Mouse (Mus musculus): ENCODE results near the gene Osgin1. TPM values are rescaled to one million over a fixed set of nuclear protein-coding genes. Genes with fewer than 3 reads are reported as not detected.

Gene Osgin1
- total and polyA plus RNA-seq, 3 experiments, result 3.9 to 7.2 (median 5.5) TPM

DNA sequence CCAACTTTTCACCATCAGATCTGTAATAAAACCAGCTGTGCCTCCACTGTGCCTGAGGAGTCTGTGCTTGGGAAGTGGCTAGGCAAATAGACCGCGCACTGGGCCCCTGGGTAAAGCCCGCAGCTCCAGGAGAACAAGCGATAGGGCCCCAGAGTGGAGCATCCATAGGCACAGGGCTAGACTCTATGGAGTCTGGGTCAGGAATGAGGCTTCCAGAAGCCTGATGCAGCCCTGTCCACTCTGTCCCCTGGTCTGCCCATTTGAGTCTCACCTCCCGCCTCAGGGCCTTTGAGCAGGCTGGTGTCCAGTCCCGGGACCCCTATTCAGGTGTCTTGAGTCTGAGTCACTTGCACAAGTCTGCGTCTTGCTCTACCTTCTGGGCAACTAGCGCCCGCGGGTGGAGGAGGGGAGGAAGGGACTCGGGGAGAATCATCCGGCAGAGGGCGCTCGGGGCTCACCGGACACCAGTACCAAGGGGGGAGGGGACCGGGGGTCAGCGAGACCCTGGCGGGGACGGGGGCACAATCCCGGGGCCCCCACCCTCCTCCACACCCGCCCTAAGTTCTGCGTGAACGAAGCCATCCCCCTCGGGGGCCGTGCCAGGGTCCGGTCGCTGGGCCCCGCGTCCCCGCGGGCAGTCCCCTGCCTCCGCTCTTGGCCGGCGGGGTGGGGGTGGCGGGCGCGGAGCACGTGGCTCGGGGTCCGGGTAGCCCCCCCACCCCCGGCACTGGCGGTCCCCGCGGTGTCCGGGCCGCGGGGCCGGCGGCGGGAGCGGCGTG is 12.5 kb downstream of the Osgin1 start, which contains the start of gene Necab2:
Necab2 (plus strand) TSS at position 509 of the 779 bp plus-strand sequence.
- TF ChIP-seq POLR2A (IDR thresholded peaks at IDR 0.05; ENCODE audit: insufficient read depth, low read depth, low read length) (no peak), CTCF (IDR thresholded peaks at IDR 0.05) (peak; percentile 72), EP300 (IDR thresholded peaks at IDR 0.05; ENCODE audit: insufficient read depth, low read depth, low read length) (0 out of 2 replicates have a peak, but pooled peaks have one; percentile 24)
- peak within 1 kb of the TSS; percentile 33; the same call in 1 of the 2 replicates for H3K4me3 ChIP-seq
- 3% methylated on average over 43 of the region's 52 CpGs for WGBS
- H3K79me2 ChIP-seq (replicated peaks; ENCODE audit: control insufficient read depth, insufficient read depth, low read length), result no peaks in the 10 kb centered on the region
- DNase-seq, result peak; percentile 70 to 85
- peaks cover 6% of the 10 kb centered on the region for H3K27me3 ChIP-seq (ENCODE audit: control insufficient read depth, insufficient read depth, low read length)
- H3K4me1 ChIP-seq (ENCODE audit: control insufficient read depth, insufficient read depth, low read length), result no peaks in the 10 kb centered on the region
- intact Hi-C loops (cut with DNase I), result loop anchor here (2.0 kb wide), 1 partner anchor 158 kb away; the partner anchor contains the start of gene Taf1c
- H3K27ac ChIP-seq, result no peak within 1 kb of the TSS
- H3K9ac ChIP-seq (ENCODE audit: low read depth, low read length), result no peak within 1 kb of the TSS
- H3K36me3 ChIP-seq (ENCODE audit: control insufficient read depth, insufficient read depth, low read length), result no peaks in the 10 kb centered on the region

- Histone ChIP-seq H3K9ac (ENCODE audit: low read depth, low read length) (no peak overlapping the region), H3K4me1 (ENCODE audit: control insufficient read depth, insufficient read depth, low read length) (no peaks in the 10 kb centered on the region), H3K27me3 (ENCODE audit: control insufficient read depth, insufficient read depth, low read length) (peaks cover 6% of the 10 kb centered on the region), H3K36me3 (ENCODE audit: control insufficient read depth, insufficient read depth, low read length) (no peaks in the 10 kb centered on the region), H3K27ac (no peak overlapping the region), H3K4me3 (no peak overlapping the region), H3K79me2 (replicated peaks; ENCODE audit: control insufficient read depth, insufficient read depth, low read length) (no peaks in the 10 kb centered on the region)
- no peak for TF ChIP-seq EP300 (IDR thresholded peaks at IDR 0.05; ENCODE audit: insufficient read depth, low read depth, low read length)
- no peak for TF ChIP-seq POLR2A (IDR thresholded peaks at IDR 0.05; ENCODE audit: insufficient read depth, low read depth, low read length)
- no peak for TF ChIP-seq CTCF (IDR thresholded peaks at IDR 0.05)
- 2% methylated on average over 73 of the region's 80 CpGs for WGBS
- DNase-seq, result no peak
- intact Hi-C loops (cut with DNase I), result loop anchor here (2.0 kb wide), 1 partner anchor 158 kb away; the partner anchor contains the start of gene Taf1c
Observed at GRCm38 (mm10) chr8:119446990-119447780, 13.3 kb downstream of the Osgin1 start.

- TF ChIP-seq POLR2A (IDR thresholded peaks at IDR 0.05; ENCODE audit: insufficient read depth, low read depth, low read length) (no peak), CTCF (IDR thresholded peaks at IDR 0.05) (no peak), EP300 (IDR thresholded peaks at IDR 0.05; ENCODE audit: insufficient read depth, low read depth, low read length) (no peak)
- no peak overlapping the region for H3K9ac ChIP-seq (ENCODE audit: low read depth, low read length)
- no peaks in the 10 kb centered on the region for H3K36me3 ChIP-seq (ENCODE audit: control insufficient read depth, insufficient read depth, low read length)
- no peak overlapping the region for H3K27ac ChIP-seq
- intact Hi-C loops (cut with DNase I), result loop anchor here (2.0 kb wide), 1 partner anchor 157 kb away; the partner anchor contains the start of gene Taf1c
- 5% methylated on average over 16 of the region's 17 CpGs for WGBS
- no peaks in the 10 kb centered on the region for H3K79me2 ChIP-seq (replicated peaks; ENCODE audit: control insufficient read depth, insufficient read depth, low read length)
- peaks cover 6% of the 10 kb centered on the region for H3K27me3 ChIP-seq (ENCODE audit: control insufficient read depth, insufficient read depth, low read length)
- H3K4me1 ChIP-seq (ENCODE audit: control insufficient read depth, insufficient read depth, low read length), result no peaks in the 10 kb centered on the region
- no peak overlapping the region for H3K4me3 ChIP-seq
- DNase-seq, result no peak
Observed at GRCm38 (mm10) chr8:119447781-119448170, 13.9 kb downstream of the Osgin1 start.

DNA sequence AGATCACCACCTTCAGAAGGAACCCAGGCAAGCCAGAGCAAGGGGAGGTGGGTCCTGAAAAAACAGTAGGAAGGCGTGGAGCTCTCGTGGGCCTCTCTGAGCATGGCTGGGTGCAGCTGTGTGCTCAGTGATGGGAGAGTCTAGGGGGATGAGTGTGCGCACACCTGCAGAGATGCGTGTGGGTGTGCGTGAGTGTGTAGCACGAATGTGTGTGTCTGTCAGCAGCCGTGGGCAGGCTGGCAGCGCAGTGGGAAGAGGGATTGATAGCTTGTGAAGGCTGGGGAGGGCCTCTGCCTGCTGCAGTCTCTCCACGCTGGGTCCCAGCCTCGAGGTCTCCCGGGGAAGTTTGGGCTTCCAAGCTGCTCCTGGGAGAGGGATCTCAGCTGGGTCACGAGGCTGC is 15.7 kb downstream of the Osgin1 start:
- no peak for TF ChIP-seq EP300 (IDR thresholded peaks at IDR 0.05; ENCODE audit: insufficient read depth, low read depth, low read length)
- no peak for TF ChIP-seq POLR2A (IDR thresholded peaks at IDR 0.05; ENCODE audit: insufficient read depth, low read depth, low read length)
- no peak for TF ChIP-seq CTCF (IDR thresholded peaks at IDR 0.05)
- intact Hi-C loops (cut with DNase I), result no loop called here
- Histone ChIP-seq H3K4me1 (ENCODE audit: control insufficient read depth, insufficient read depth, low read length) (no peaks in the 10 kb centered on the region), H3K4me3 (no peak overlapping the region), H3K79me2 (replicated peaks; ENCODE audit: control insufficient read depth, insufficient read depth, low read length) (no peaks in the 10 kb centered on the region), H3K27me3 (ENCODE audit: control insufficient read depth, insufficient read depth, low read length) (peaks cover 6% of the 10 kb centered on the region), H3K9ac (ENCODE audit: low read depth, low read length) (no peak overlapping the region), H3K27ac (no peak overlapping the region), H3K36me3 (ENCODE audit: control insufficient read depth, insufficient read depth, low read length) (no peaks in the 10 kb centered on the region)
- DNase-seq, result no peak
- WGBS, result 72% methylated on average over 12 of the region's 12 CpGs

- peaks cover 6% of the 10 kb centered on the region for H3K27me3 ChIP-seq (ENCODE audit: control insufficient read depth, insufficient read depth, low read length)
- intact Hi-C loops (cut with DNase I), result no loop called here
- H3K9ac ChIP-seq (ENCODE audit: low read depth, low read length), result no peak overlapping the region
- H3K4me3 ChIP-seq, result no peak overlapping the region
- no peaks in the 10 kb centered on the region for H3K79me2 ChIP-seq (replicated peaks; ENCODE audit: control insufficient read depth, insufficient read depth, low read length)
- no peaks in the 10 kb centered on the region for H3K4me1 ChIP-seq (ENCODE audit: control insufficient read depth, insufficient read depth, low read length)
- TF ChIP-seq CTCF (IDR thresholded peaks at IDR 0.05) (no peak), EP300 (IDR thresholded peaks at IDR 0.05; ENCODE audit: insufficient read depth, low read depth, low read length) (no peak), POLR2A (IDR thresholded peaks at IDR 0.05; ENCODE audit: insufficient read depth, low read depth, low read length) (no peak)
- 82% methylated on average over 4 of the region's 4 CpGs for WGBS
- no peaks in the 10 kb centered on the region for H3K36me3 ChIP-seq (ENCODE audit: control insufficient read depth, insufficient read depth, low read length)
- no peak overlapping the region for H3K27ac ChIP-seq
- DNase-seq, result no peak
Observed at GRCm38 (mm10) chr8:119451131-119451530, 17.2 kb downstream of the Osgin1 start.
